Mouse (Mus musculus) megakaryocyte, embryonic 14.5 days (primary cell): ENCODE results near the gene Hoxb7.

Source experiments
- FLI1 ChIP-seq: IDR thresholded peaks from 2 replicates; pipeline ENCODE4 v1.6.1; 2012; ENCODE audit warnings: low read length, inconsistent platforms, mixed read lengths
- GATA1 ChIP-seq: IDR thresholded peaks from 3 replicates; pipeline ENCODE4 v1.6.1; 2012; ENCODE audit warnings: mixed read lengths, low read length, inconsistent platforms, borderline replicate concordance

- TF ChIP-seq GATA1 (no peak), FLI1 (no peak)
Measured at GRCm38 (mm10) chr11:96308763-96309162, 22.3 kb downstream of the Hoxb7 start.
